Mouse (Mus musculus) CH12.LX (cell line): ENCODE results near the gene Nr1i3. TPM values are rescaled to one million over a fixed set of nuclear protein-coding genes. Genes with fewer than 3 reads are reported as not detected.
A peak's percentile ranks its signal among the peaks of the same experiment; 100 is the strongest.

Experiments used
- DNase-seq: peaks from one replicate; pipeline ENCODE4 v3.0.0-alpha.2; 2013; ENCODE audit errors: extremely low read depth
- H3K27ac ChIP-seq: 2 replicates; pipeline ENCODE4 v1.5.1; 2012; ENCODE audit warnings: low read depth, mild to moderate bottlenecking, control low read depth, moderate library complexity; ENCODE audit not compliant: insufficient read depth
- H3K27me3 ChIP-seq: replicated peaks from 2 replicates; pipeline ENCODE3; 2012; ENCODE audit warnings: inconsistent platforms
- H3K36me3 ChIP-seq, 2 experiments: replicated peaks in 1 of 2; 2 replicates each; pipeline versions ENCODE3 to v1.6.1; 2012; ENCODE audit warnings: inconsistent platforms in 1 of 2, low read length in 1 of 2, mild to moderate bottlenecking in 1 of 2, mixed read lengths in 1 of 2, moderate library complexity in 1 of 2; ENCODE audit not compliant: control insufficient read depth in 1 of 2, insufficient read depth in 1 of 2
- H3K4me1 ChIP-seq, 2 experiments: 2 replicates each; pipeline ENCODE4 v1.6.1; 2012; ENCODE audit warnings: inconsistent platforms in 1 of 2, moderate library complexity in 1 of 2; ENCODE audit not compliant: insufficient read depth in 2 of 2, control insufficient read depth in 1 of 2
- H3K4me2 ChIP-seq: 2 replicates; pipeline ENCODE4 v1.6.1; 2012; ENCODE audit warnings: low read depth, mild to moderate bottlenecking, control low read depth; ENCODE audit not compliant: poor library complexity, insufficient read depth, severe bottlenecking
- H3K4me3 ChIP-seq, 3 experiments: fragments of 150-350 bp in 1 of 3; sonication (generic) in 1 of 3; replicated peaks in 1 of 3; 2 replicates each; pipeline versions ENCODE3 to v1.5.1; 2011 to 2012; ENCODE audit warnings: low read depth in 2 of 3, low read length in 2 of 3, mild to moderate bottlenecking in 2 of 3, moderate library complexity in 2 of 3, control low read depth in 1 of 3, improper control_type of control experiment in 1 of 3, inconsistent platforms in 1 of 3, mixed read lengths in 1 of 3; ENCODE audit not compliant: poor library complexity in 1 of 3
- H3K79me2 ChIP-seq: replicated peaks from 2 replicates; pipeline ENCODE4 v1.6.1; 2012; ENCODE audit warnings: mild to moderate bottlenecking, moderate library complexity; ENCODE audit not compliant: control insufficient read depth, poor library complexity, insufficient read depth, severe bottlenecking; ENCODE audit errors: extremely low read depth
- H3K9ac ChIP-seq: 2 replicates; pipeline ENCODE4 v1.6.1; 2012; ENCODE audit warnings: low read depth, mild to moderate bottlenecking, control low read depth, moderate library complexity; ENCODE audit not compliant: insufficient read depth
- H3K9me3 ChIP-seq: replicated peaks from 2 replicates; pipeline ENCODE3; 2012; ENCODE audit warnings: low read length, inconsistent platforms, mixed read lengths
- CTCF ChIP-seq, 2 experiments: IDR thresholded peaks in 1 of 2; conservative IDR thresholded peaks in 1 of 2; 2 replicates each; pipeline ENCODE4 v1.5.1; 2011 to 2012; ENCODE audit warnings: low read depth in 2 of 2, low read length in 2 of 2, improper control_type of control experiment in 1 of 2, inconsistent platforms in 1 of 2, mild to moderate bottlenecking in 1 of 2, moderate library complexity in 1 of 2
- EP300 ChIP-seq: IDR thresholded peaks from 2 replicates; pipeline ENCODE4 v1.6.1; 2011; ENCODE audit warnings: low read length, improper control_type of control experiment
- HCFC1 ChIP-seq: IDR thresholded peaks from 2 replicates; pipeline ENCODE4 v1.6.1; 2012; ENCODE audit warnings: low read depth, mild to moderate bottlenecking, inconsistent platforms, low read length, improper control_type of control experiment
- JUND ChIP-seq: conservative IDR thresholded peaks from 2 replicates; pipeline ENCODE4 v1.6.1; 2011; ENCODE audit warnings: low read depth, low read length, improper control_type of control experiment
- KAT2A ChIP-seq: IDR thresholded peaks from 2 replicates; pipeline ENCODE4 v1.6.1; 2012; ENCODE audit warnings: low read length, improper control_type of control experiment, inconsistent platforms; ENCODE audit not compliant: insufficient replicate concordance
- MEF2A ChIP-seq: IDR thresholded peaks from 2 replicates; pipeline ENCODE4 v1.6.1; 2014; ENCODE audit warnings: low read depth, mild to moderate bottlenecking, inconsistent platforms, low read length, improper control_type of control experiment, borderline replicate concordance
- MXI1 ChIP-seq: IDR thresholded peaks from 2 replicates; pipeline ENCODE4 v1.6.1; 2011; ENCODE audit warnings: mild to moderate bottlenecking, low read depth, low read length, improper control_type of control experiment
- MYC ChIP-seq: IDR thresholded peaks from 2 replicates; pipeline ENCODE4 v1.6.1; 2011; ENCODE audit warnings: low read depth, mild to moderate bottlenecking, improper control_type of control experiment, low read length
- NELFE ChIP-seq: IDR thresholded peaks from 2 replicates; pipeline ENCODE4 v1.6.1; 2011; ENCODE audit warnings: low read depth, low read length, improper control_type of control experiment
- NRF1 ChIP-seq: IDR thresholded peaks from 2 replicates; pipeline ENCODE4 v1.6.1; 2014; ENCODE audit warnings: low read depth, mild to moderate bottlenecking, inconsistent platforms, low read length, improper control_type of control experiment, moderate library complexity
- RAD21 ChIP-seq: IDR thresholded peaks from 2 replicates; pipeline ENCODE4 v1.6.1; 2011; ENCODE audit warnings: low read depth, mild to moderate bottlenecking, low read length, improper control_type of control experiment, moderate library complexity
- SMC3 ChIP-seq: IDR thresholded peaks from 2 replicates; pipeline ENCODE4 v1.6.1; 2011; ENCODE audit warnings: low read depth, low read length, improper control_type of control experiment
- ZC3H11A ChIP-seq: IDR thresholded peaks from 2 replicates; pipeline ENCODE4 v1.6.1; 2012; ENCODE audit warnings: low read depth, mild to moderate bottlenecking, inconsistent platforms, low read length, improper control_type of control experiment
- dilution Hi-C: fragments of 300-500 bp; cut with MboI; formaldehyde crosslinking; loops from 2 replicates; pipeline ENCODE4 v1.14.3; 2020; ENCODE audit warnings: low sequenced_read_pairs; ENCODE audit not compliant: extremely low pct_unique_long_range_greater_than_20kb, extremely low pct_ligation_motif_present
- in situ Hi-C: fragments of 300-500 bp; cut with MboI; formaldehyde crosslinking; loops from 3 replicates; pipeline ENCODE4 v1.14.3; 2019; ENCODE audit warnings: low sequenced_read_pairs, low pct_ligation_motif_present, low pct_unique_long_range_greater_than_20kb, mixed read lengths
- polyA plus RNA-seq: library from polyadenylated mRNA; unstranded; fragments of >175 nt; gene quantifications from 2 replicates; pipeline ENCODE4 v1.2.1, GENCODE M21; 2012; ENCODE audit warnings: low read depth; ENCODE audit not compliant: insufficient read length
- total RNA-seq, 2 experiments: library from RNA; depleted of rRNA; stranded (reverse); fragments of 300-350 nt in 1 of 2; fragments of >200 nt in 1 of 2; gene quantifications; 2 replicates each; pipeline ENCODE4 v1.2.3; 2012 to 2014

Gene Nr1i3
- total and polyA plus RNA-seq, 3 experiments: 0.23 to 1.2 TPM; not detected in 1

GRCm38 (mm10) chr1:171237438-171237837 is 23.7 kb downstream of the Nr1i3 start:
- dilution Hi-C loops: no loop called here
- Histone ChIP-seq H3K9ac (no peak overlapping the region), H3K9me3 (no peaks in the 10 kb centered on the region), H3K27me3 (no peaks in the 10 kb centered on the region), H3K27ac (no peak overlapping the region), H3K79me2 (no peaks in the 10 kb centered on the region), H3K4me3 (no peak overlapping the region), H3K4me1 (peaks cover 0 to 28% of the 10 kb centered on the region in 2 experiments; a peak in 2 of 4 replicates), H3K36me3 (peaks cover 77 to 84% of the 10 kb centered on the region in 2 experiments), H3K4me2 (no peak overlapping the region)
- no peak for DNase-seq
- in situ Hi-C loops: no loop called here
- TF ChIP-seq MXI1 (no peak), MYC (no peak), JUND (no peak), MEF2A (no peak), NRF1 (no peak), KAT2A (no peak), EP300 (no peak), HCFC1 (no peak), RAD21 (no peak), NELFE (no peak)

GRCm38 (mm10) chr1:171238463-171238862 is 24.7 kb downstream of the Nr1i3 start:
- DNase-seq: peak; percentile 65
- no peaks in the 10 kb centered on the region for H3K9me3 ChIP-seq
- H3K36me3 ChIP-seq: peaks cover 86 to 94% of the 10 kb centered on the region in 2 experiments
- H3K9ac ChIP-seq: no peak overlapping the region
- in situ Hi-C loops: no loop called here
- peaks cover 0 to 18% of the 10 kb centered on the region in 2 experiments; a peak in 2 of 4 replicates for H3K4me1 ChIP-seq
- H3K27ac ChIP-seq: no peak overlapping the region
- H3K79me2 ChIP-seq: no peaks in the 10 kb centered on the region
- H3K4me3 ChIP-seq: no peak overlapping the region
- H3K4me2 ChIP-seq: no peak overlapping the region
- TF ChIP-seq SMC3: peak; percentile 87
- TF ChIP-seq RAD21: peak; percentile 80
- no peak for TF ChIP-seq JUND
- peak; percentile 53 to 87; a peak in 3 of 4 replicates for TF ChIP-seq CTCF (conservative IDR thresholded peaks at IDR 0.05 in 1 of 2, IDR thresholded peaks at IDR 0.05 in 1 of 2; ENCODE audit: low read depth in 2 of 2, low read length in 2 of 2)
- no peak; the same call in 1 of the 2 replicates for TF ChIP-seq ZC3H11A
- TF ChIP-seq, all 38 proteins: peak for 3
- dilution Hi-C loops: no loop called here
- no peaks in the 10 kb centered on the region for H3K27me3 ChIP-seq
